Mouse (Mus musculus) megakaryocyte, adult 5-6 weeks (primary cell): ENCODE data around the gene 9830107B12Rik. TPM values are rescaled to one million over a fixed set of nuclear protein-coding genes. Genes with fewer than 3 reads are reported as not detected.

Source experiments
- ATAC-seq: 2 replicates; pipeline ENCODE4 v1.8.0; 2016; ENCODE audit warnings: mild to moderate bottlenecking, inconsistent platforms; ENCODE audit not compliant: poor library complexity, severe bottlenecking
- total RNA-seq, 2 experiments: library from RNA; stranded (forward) in 1 of 2; stranded (reverse) in 1 of 2; fragments of 153-499, 151-499 nt in 1 of 2; fragments of 221-1000, 200-1000 nt in 1 of 2; gene quantifications; 2 replicates each; pipeline versions ENCODE4 v1.2.3 to v1.2.4; 2015 to 2017

The 9830107B12Rik gene
- total RNA-seq (2015), result 9.9 and 12.1 TPM in 2 replicates
- 19.1 and 19.9 TPM in 2 replicates for total RNA-seq (2017)

- ATAC-seq, result peak; percentile 86
Measured at GRCm38 (mm10) chr17:48146120-48146519, at the start of gene 9830107B12Rik. Gene 9830107B12Rik (minus strand): TSS chr17:48146268.

- peak; percentile 46 for ATAC-seq
Measured at GRCm38 (mm10) chr17:48192366-48192765, 46.3 kb upstream of the 9830107B12Rik start.

- peak; percentile 98 for ATAC-seq
Measured at GRCm38 (mm10) chr17:48185252-48185651, 39.2 kb upstream of the 9830107B12Rik start.

GRCm38 (mm10) chr17:48167103-48167502 lies 21.0 kb upstream of the 9830107B12Rik start, which contains the start of gene A530064D06Rik:
Gene A530064D06Rik (minus strand): TSS chr17:48167275.
- ATAC-seq, result peak; percentile 90

GRCm38 (mm10) chr17:48157382-48158076 lies 11.5 kb upstream of the 9830107B12Rik start:
- no peak for ATAC-seq

- ATAC-seq, result no peak
Measured at GRCm38 (mm10) chr17:48132810-48133209, 13.3 kb downstream of the 9830107B12Rik start.

GRCm38 (mm10) chr17:48120456-48120855 lies 25.6 kb downstream of the 9830107B12Rik start:
- ATAC-seq, result no peak

- ATAC-seq, result peak; percentile 76
Measured at GRCm38 (mm10) chr17:48119656-48120055, 26.4 kb downstream of the 9830107B12Rik start.

GRCm38 (mm10) chr17:48118570-48118969 lies 27.5 kb downstream of the 9830107B12Rik start:
- peak; percentile 98 for ATAC-seq

GRCm38 (mm10) chr17:48110547-48111287 lies 35.4 kb downstream of the 9830107B12Rik start:
- peak; percentile 73 for ATAC-seq

- ATAC-seq, result no peak
Measured at GRCm38 (mm10) chr17:48108520-48108919, 37.5 kb downstream of the 9830107B12Rik start.

GRCm38 (mm10) chr17:48107862-48108261 lies 38.2 kb downstream of the 9830107B12Rik start:
- ATAC-seq, result no peak

GRCm38 (mm10) chr17:48107333-48107732 lies 38.7 kb downstream of the 9830107B12Rik start:
- ATAC-seq, result no peak

- ATAC-seq, result peak; percentile 95
Measured at GRCm38 (mm10) chr17:48100441-48101417, 45.3 kb downstream of the 9830107B12Rik start.

- ATAC-seq, result no peak
Measured at GRCm38 (mm10) chr17:48099312-48099711, 46.8 kb downstream of the 9830107B12Rik start.

- ATAC-seq, result no peak
Measured at GRCm38 (mm10) chr17:48098528-48098890, 47.6 kb downstream of the 9830107B12Rik start.

GRCm38 (mm10) chr17:48097743-48098527 lies 48.1 kb downstream of the 9830107B12Rik start:
- no peak for ATAC-seq

GRCm38 (mm10) chr17:48097011-48097742 lies 48.9 kb downstream of the 9830107B12Rik start:
- ATAC-seq, result peak; percentile 53

- ATAC-seq, result no peak
Measured at GRCm38 (mm10) chr17:48096321-48096720, 49.7 kb downstream of the 9830107B12Rik start.
